Mouse (Mus musculus) ES-E14 (cell line): ENCODE measurements around the gene Nav1. TPM values are rescaled to one million over a fixed set of nuclear protein-coding genes. Genes with fewer than 3 reads are reported as not detected.

ENCODE experiments used
- DNase-seq: peaks from one replicate; pipeline ENCODE4 v3.0.0-alpha.2; 2013; ENCODE audit warnings: low read depth, low spot score
- H3K27ac ChIP-seq: 2 replicates; pipeline ENCODE4 v1.5.1; 2012; ENCODE audit warnings: low read depth, mild to moderate bottlenecking, low read length, moderate library complexity, mixed read lengths; ENCODE audit not compliant: poor library complexity, insufficient read depth, severe bottlenecking
- H3K36me3 ChIP-seq: 2 replicates; pipeline ENCODE4 v1.6.1; 2012; ENCODE audit warnings: mild to moderate bottlenecking, low read length, moderate library complexity, mixed read lengths; ENCODE audit not compliant: control insufficient read depth, poor library complexity, insufficient read depth, severe bottlenecking
- H3K4me1 ChIP-seq, 2 experiments: fragments of 150-350 bp in 1 of 2; sonication (generic) in 1 of 2; 2 replicates each; pipeline ENCODE4 v1.6.1; 2012; ENCODE audit warnings: low read length in 2 of 2, mild to moderate bottlenecking in 1 of 2, mixed read lengths in 1 of 2; ENCODE audit not compliant: control insufficient read depth in 2 of 2, insufficient read depth in 2 of 2, poor library complexity in 1 of 2
- H3K4me3 ChIP-seq, 2 experiments: fragments of 150-350 bp in 1 of 2; sonication (generic) in 1 of 2; 2 replicates each; pipeline ENCODE4 v1.5.1; 2012; ENCODE audit warnings: low read length in 2 of 2, low read depth in 1 of 2, mild to moderate bottlenecking in 1 of 2, mixed read lengths in 1 of 2; ENCODE audit not compliant: insufficient read depth in 1 of 2, poor library complexity in 1 of 2, severe bottlenecking in 1 of 2
- H3K9ac ChIP-seq: 2 replicates; pipeline ENCODE4 v1.6.1; 2012; ENCODE audit warnings: low read depth, mild to moderate bottlenecking, low read length, mixed read lengths; ENCODE audit not compliant: poor library complexity, insufficient read depth, severe bottlenecking
- H3K9me3 ChIP-seq: fragments of 150-350 bp; sonication (generic); 2 replicates; pipeline ENCODE4 v1.6.1; 2012; ENCODE audit warnings: low read depth, mild to moderate bottlenecking, low read length; ENCODE audit not compliant: control insufficient read depth, insufficient read depth
- CHD2 ChIP-seq: IDR thresholded peaks from 2 replicates; pipeline ENCODE4 v1.6.1; 2014; ENCODE audit warnings: mild to moderate bottlenecking, low read depth, low read length, inconsistent platforms
- HCFC1 ChIP-seq: IDR thresholded peaks from 2 replicates; pipeline ENCODE4 v1.6.1; 2012; ENCODE audit warnings: low read length, inconsistent platforms, borderline replicate concordance; ENCODE audit not compliant: insufficient read depth
- MAFK ChIP-seq: IDR thresholded peaks from 2 replicates; pipeline ENCODE4 v1.6.1; 2014; ENCODE audit warnings: mild to moderate bottlenecking, low read depth, low read length, inconsistent platforms; ENCODE audit not compliant: insufficient read depth
- ZC3H11A ChIP-seq: IDR thresholded peaks from 2 replicates; pipeline ENCODE4 v1.6.1; 2012; ENCODE audit warnings: low read depth, mild to moderate bottlenecking, inconsistent platforms, low read length, borderline replicate concordance
- ZNF384 ChIP-seq: IDR thresholded peaks from 2 replicates; pipeline ENCODE4 v1.6.1; 2012; ENCODE audit warnings: low read depth, low read length, inconsistent platforms
- in situ Hi-C, 2 experiments: fragments of 600-800 bp; cut with MboI; formaldehyde crosslinking; loops; one replicate each; pipeline ENCODE4 v1.15.1; 2025; ENCODE audit warnings: low sequenced_read_pairs in 2 of 2, inconsistent platforms in 1 of 2; ENCODE audit not compliant: unreplicated experiment in 2 of 2
- total RNA-seq: library from RNA; depleted of rRNA; stranded (reverse); fragments of 300-350 nt; gene quantifications from 2 replicates; pipeline ENCODE4 v1.2.3, GENCODE M21; 2012

Gene Nav1
- total RNA-seq, 1 experiment, result 11.4 TPM

- H3K36me3 ChIP-seq, result peaks cover 45% of the 10 kb centered on the region
- in situ Hi-C loops, result no loop called here
- TF ChIP-seq ZNF384 (no peak), HCFC1 (no peak)
Measured at GRCm38 (mm10) chr1:135460521-135460920, 146.6 kb downstream of the Nav1 start.

GRCm38 (mm10) chr1:135457860-135458259, 149.2 kb downstream of the Nav1 start:
- no peak for DNase-seq
- Histone ChIP-seq H3K4me3 (no peak overlapping the region), H3K9me3 (no peaks in the 10 kb centered on the region), H3K4me1 (0 out of 4 replicates have a peak, but pooled peaks cover 0 to 2% of the 10 kb centered on the region in 2 experiments), H3K27ac (no peak overlapping the region), H3K36me3 (peaks cover 53% of the 10 kb centered on the region), H3K9ac (no peak overlapping the region)
- TF ChIP-seq CHD2 (no peak), ZNF384 (no peak), ZC3H11A (no peak), MAFK (no peak), HCFC1 (no peak)
- in situ Hi-C loops, result no loop called here

More at GRCm38 (mm10) chr1:135460521-135460920, 146.6 kb downstream of the Nav1 start:
- Histone ChIP-seq H3K9me3 (no peaks in the 10 kb centered on the region), H3K27ac (no peak overlapping the region), H3K4me3 (no peak overlapping the region), H3K4me1 (0 out of 4 replicates have a peak, but pooled peaks cover 0 to 2% of the 10 kb centered on the region in 2 experiments), H3K9ac (no peak overlapping the region)
- DNase-seq, result no peak

- no peak for TF ChIP-seq HCFC1
- no peak for TF ChIP-seq MAFK
- TF ChIP-seq ZC3H11A, result no peak
- TF ChIP-seq ZNF384, result no peak
- no peak for TF ChIP-seq CHD2
- Histone ChIP-seq H3K9ac (no peak overlapping the region), H3K36me3 (peaks cover 52% of the 10 kb centered on the region), H3K9me3 (no peaks in the 10 kb centered on the region), H3K4me1 (peaks cover 0 to 2% of the 10 kb centered on the region in 2 experiments; a peak in 1 of 4 replicates), H3K4me3 (no peak overlapping the region), H3K27ac (no peak overlapping the region)
- in situ Hi-C loops, result no loop called here
- no peak for DNase-seq
Measured at GRCm38 (mm10) chr1:135452259-135452658, 154.8 kb downstream of the Nav1 start.

GRCm38 (mm10) chr1:135451419-135451818, 155.7 kb downstream of the Nav1 start:
- Histone ChIP-seq H3K27ac (no peak overlapping the region), H3K36me3 (peaks cover 46% of the 10 kb centered on the region), H3K4me1 (peaks cover 0 to 2% of the 10 kb centered on the region in 2 experiments; a peak in 1 of 4 replicates), H3K9me3 (no peaks in the 10 kb centered on the region), H3K4me3 (no peak overlapping the region), H3K9ac (no peak overlapping the region)
- DNase-seq, result no peak
- TF ChIP-seq CHD2 (no peak), ZNF384 (no peak), ZC3H11A (no peak), MAFK (no peak), HCFC1 (no peak)
- in situ Hi-C loops, result no loop called here

- no peak overlapping the region for H3K27ac ChIP-seq
- no peaks in the 10 kb centered on the region for H3K9me3 ChIP-seq
- TF ChIP-seq HCFC1 (no peak), ZNF384 (no peak), MAFK (no peak), ZC3H11A (no peak), CHD2 (no peak)
- H3K9ac ChIP-seq, result no peak overlapping the region
- no peak for DNase-seq
- H3K4me3 ChIP-seq, result no peak overlapping the region
- in situ Hi-C loops, result no loop called here
- H3K36me3 ChIP-seq, result peaks cover 42% of the 10 kb centered on the region
- H3K4me1 ChIP-seq, result peaks cover 0 to 2% of the 10 kb centered on the region in 2 experiments; a peak in 1 of 4 replicates
Measured at GRCm38 (mm10) chr1:135449876-135450275, 157.2 kb downstream of the Nav1 start.
